Mouse (Mus musculus): ENCODE results near the gene AC161166.1. TPM values are rescaled to one million over a fixed set of nuclear protein-coding genes. Genes with fewer than 3 reads are reported as not detected.
"Not testable (repeated sequence)": the region's sequence is repeated elsewhere in the genome, so short reads cannot be mapped to it uniquely, and the experiment has no call there.

The AC161166.1 gene
- total RNA-seq, 2 experiments from 2014 or later: not detected

GRCm38 (mm10) chr7:24528861-24529260 lies 16.6 kb upstream of the AC161166.1 start:
- DNase-seq (ENCODE audit: low spot score in 2 of 2): no peak

- no peak for DNase-seq (ENCODE audit: low spot score in 2 of 2)
Measured at GRCm38 (mm10) chr7:24525686-24526420, 13.6 kb upstream of the AC161166.1 start.

GRCm38 (mm10) chr7:24524978-24525377 lies 12.7 kb upstream of the AC161166.1 start:
- DNase-seq (ENCODE audit: low spot score in 2 of 2): no peak

GRCm38 (mm10) chr7:24523723-24524122 lies 11.5 kb upstream of the AC161166.1 start:
- no peak for DNase-seq (ENCODE audit: low spot score in 2 of 2)

GRCm38 (mm10) chr7:24522805-24523204 lies 10.6 kb upstream of the AC161166.1 start:
- DNase-seq (ENCODE audit: low spot score in 2 of 2): no peak

GRCm38 (mm10) chr7:24520054-24520453 lies 7.8 kb upstream of the AC161166.1 start:
- not testable (repeated sequence) for DNase-seq (ENCODE audit: low spot score in 2 of 2)

GRCm38 (mm10) chr7:24519130-24519529 lies 6.9 kb upstream of the AC161166.1 start:
- no peak for DNase-seq (ENCODE audit: low spot score in 2 of 2)

GRCm38 (mm10) chr7:24517654-24518053 lies 5.4 kb upstream of the AC161166.1 start:
- no peak for DNase-seq (ENCODE audit: low spot score in 2 of 2)

GRCm38 (mm10) chr7:24517077-24517476 lies 4.8 kb upstream of the AC161166.1 start:
- no peak for DNase-seq (ENCODE audit: low spot score in 2 of 2)

- DNase-seq (ENCODE audit: low spot score in 2 of 2): not testable (repeated sequence)
Measured at GRCm38 (mm10) chr7:24516319-24516718, 4.1 kb upstream of the AC161166.1 start.

- peak in 1 of 2 experiments; percentile 15 for DNase-seq (ENCODE audit: low spot score in 2 of 2)
Measured at GRCm38 (mm10) chr7:24507726-24508114, 4.5 kb downstream of the AC161166.1 start.

- peak; percentile 80 to 85 for DNase-seq (ENCODE audit: low spot score in 2 of 2)
Measured at GRCm38 (mm10) chr7:24506838-24507725, 5.2 kb downstream of the AC161166.1 start, which contains the start of gene Zfp428. Gene Zfp428, plus strand, starts transcription at chr7:24507006.

- no peak for DNase-seq (ENCODE audit: low spot score in 2 of 2)
Measured at GRCm38 (mm10) chr7:24506476-24506837, 5.8 kb downstream of the AC161166.1 start.

GRCm38 (mm10) chr7:24506065-24506459 lies 6.2 kb downstream of the AC161166.1 start:
- no peak for DNase-seq (ENCODE audit: low spot score in 2 of 2)

GRCm38 (mm10) chr7:24505447-24506064 lies 6.7 kb downstream of the AC161166.1 start:
- DNase-seq (ENCODE audit: low spot score in 2 of 2): no peak

- no peak for DNase-seq (ENCODE audit: low spot score in 2 of 2)
Measured at GRCm38 (mm10) chr7:24504868-24505267, 7.4 kb downstream of the AC161166.1 start.

GRCm38 (mm10) chr7:24504004-24504403 lies 8.3 kb downstream of the AC161166.1 start:
- DNase-seq (ENCODE audit: low spot score in 2 of 2): no peak

GRCm38 (mm10) chr7:24501492-24501891 lies 10.8 kb downstream of the AC161166.1 start:
- DNase-seq (ENCODE audit: low spot score in 2 of 2): peak in 1 of 2 experiments; percentile 40

GRCm38 (mm10) chr7:24500929-24501328 lies 11.3 kb downstream of the AC161166.1 start:
- DNase-seq (ENCODE audit: low spot score in 2 of 2): no peak

GRCm38 (mm10) chr7:24499856-24500577 lies 12.2 kb downstream of the AC161166.1 start:
- DNase-seq (ENCODE audit: low spot score in 2 of 2): no peak

GRCm38 (mm10) chr7:24488303-24488702 lies 24.0 kb downstream of the AC161166.1 start:
- no peak for DNase-seq (ENCODE audit: low spot score in 2 of 2)
